Mouse (Mus musculus): ENCODE measurements around the gene Mri1.
A peak's percentile ranks its signal among the peaks of the same experiment; 100 is the strongest.
"Not testable (repeated sequence)": the region's sequence is repeated elsewhere in the genome, so short reads cannot be mapped to it uniquely, and the experiment has no call there.

The Mri1 gene

GRCm38 (mm10) chr8:84256822-84257610 is at the start of gene Mri1:
Mri1 (minus strand) TSS chr8:84257326.
- DNase-seq (ENCODE audit: low read depth, low spot score): peak; percentile 84

- no peak for DNase-seq (ENCODE audit: low read depth, low spot score)
These were observed 46.8 kb upstream of the Mri1 start for GRCm38 (mm10) chr8:84303951-84304350.

GRCm38 (mm10) chr8:84297029-84297785 is 40.1 kb upstream of the Mri1 start:
- no peak for DNase-seq (ENCODE audit: low read depth, low spot score)

GRCm38 (mm10) chr8:84291688-84292087 is 34.6 kb upstream of the Mri1 start:
- DNase-seq (ENCODE audit: low read depth, low spot score): peak; percentile 51

- DNase-seq (ENCODE audit: low read depth, low spot score): no peak
These were observed 34.0 kb upstream of the Mri1 start for GRCm38 (mm10) chr8:84291086-84291485.

GRCm38 (mm10) chr8:84288892-84289291 is 31.8 kb upstream of the Mri1 start:
- DNase-seq (ENCODE audit: low read depth, low spot score): no peak

- DNase-seq (ENCODE audit: low read depth, low spot score): not testable (repeated sequence)
These were observed 28.5 kb upstream of the Mri1 start for GRCm38 (mm10) chr8:84285665-84286064.

- DNase-seq (ENCODE audit: low read depth, low spot score): peak; percentile 60
These were observed 27.5 kb upstream of the Mri1 start for GRCm38 (mm10) chr8:84284608-84285063.

GRCm38 (mm10) chr8:84280777-84281176 is 23.7 kb upstream of the Mri1 start:
- DNase-seq (ENCODE audit: low read depth, low spot score): no peak

- DNase-seq (ENCODE audit: low read depth, low spot score): no peak
These were observed 19.3 kb upstream of the Mri1 start for GRCm38 (mm10) chr8:84276447-84276846.

- DNase-seq (ENCODE audit: low read depth, low spot score): no peak
These were observed 16.8 kb upstream of the Mri1 start for GRCm38 (mm10) chr8:84273968-84274367.

- no peak for DNase-seq (ENCODE audit: low read depth, low spot score)
These were observed 15.2 kb upstream of the Mri1 start for GRCm38 (mm10) chr8:84272302-84272701.

GRCm38 (mm10) chr8:84269950-84270773 is 13.0 kb upstream of the Mri1 start, which contains the start of gene Ccdc130:
Ccdc130 (minus strand) TSS chr8:84270380.
- peak; percentile 100 for DNase-seq (ENCODE audit: low read depth, low spot score)

- DNase-seq (ENCODE audit: low read depth, low spot score): peak; percentile 66
These were observed 4.0 kb upstream of the Mri1 start for GRCm38 (mm10) chr8:84261098-84261497.

- DNase-seq (ENCODE audit: low read depth, low spot score): peak; percentile 29
These were observed 686 bp downstream of the Mri1 start for GRCm38 (mm10) chr8:84256458-84256821.

GRCm38 (mm10) chr8:84255858-84256257 is 1.3 kb downstream of the Mri1 start:
- no peak for DNase-seq (ENCODE audit: low read depth, low spot score)

GRCm38 (mm10) chr8:84249257-84250170 is 7.6 kb downstream of the Mri1 start, which contains the start of gene D8Ertd738e:
D8Ertd738e (minus strand) TSS chr8:84249719.
- peak; percentile 94 for DNase-seq (ENCODE audit: low read depth, low spot score)

GRCm38 (mm10) chr8:84241821-84242220 is 15.3 kb downstream of the Mri1 start:
- DNase-seq (ENCODE audit: low read depth, low spot score): no peak

GRCm38 (mm10) chr8:84241167-84241566 is 16.0 kb downstream of the Mri1 start:
- no peak for DNase-seq (ENCODE audit: low read depth, low spot score)

- no peak for DNase-seq (ENCODE audit: low read depth, low spot score)
These were observed 19.4 kb downstream of the Mri1 start for GRCm38 (mm10) chr8:84237542-84238229.

All from telencephalon, adult 2 months (tissue).